Mouse (Mus musculus) limb, embryonic 13.5 days (tissue): ENCODE measurements around the gene Hc. TPM values are rescaled to one million over a fixed set of nuclear protein-coding genes. Genes with fewer than 3 reads are reported as not detected.
A peak's percentile ranks its signal among the peaks of the same experiment; 100 is the strongest.

ENCODE experiments used
- ATAC-seq: fragments of 200-750 bp; cut with Nextera tagmentation; 2 replicates; pipeline ENCODE4 v1.8.0; 2017; ENCODE audit warnings: low read depth, moderate number of reproducible peaks, moderate TSS enrichment; ENCODE audit not compliant: low FRiP score
- H3K27ac ChIP-seq: fragments of 300-500 bp; sonication (generic); 2 replicates; pipeline ENCODE4 v1.5.1; 2015; ENCODE audit warnings: inconsistent platforms, mild to moderate bottlenecking, moderate library complexity
- H3K27me3 ChIP-seq: fragments of 300-500 bp; sonication (generic); 2 replicates; pipeline ENCODE4 v1.6.1; 2015; ENCODE audit warnings: mild to moderate bottlenecking, inconsistent platforms
- H3K36me3 ChIP-seq: fragments of 300-500 bp; sonication (generic); 2 replicates; pipeline ENCODE4 v1.6.1; 2015; ENCODE audit warnings: inconsistent platforms, mild to moderate bottlenecking, moderate library complexity
- H3K4me1 ChIP-seq: fragments of 300-500 bp; sonication (generic); 2 replicates; pipeline ENCODE4 v1.6.1; 2015; ENCODE audit warnings: inconsistent platforms
- H3K4me2 ChIP-seq: fragments of 300-500 bp; sonication (generic); replicated peaks from 2 replicates; pipeline ENCODE4 v1.6.1; 2015; ENCODE audit warnings: inconsistent platforms, mild to moderate bottlenecking, moderate library complexity
- H3K4me3 ChIP-seq: fragments of 300-500 bp; sonication (generic); 2 replicates; pipeline ENCODE4 v1.5.1; 2015; ENCODE audit warnings: moderate library complexity, mild to moderate bottlenecking, inconsistent platforms
- H3K9ac ChIP-seq: fragments of 300-500 bp; sonication (generic); 2 replicates; pipeline ENCODE4 v1.6.1; 2015; ENCODE audit warnings: mild to moderate bottlenecking, inconsistent platforms
- H3K9me3 ChIP-seq: fragments of 300-500 bp; sonication (generic); 2 replicates; pipeline ENCODE4 v1.6.1; 2016; ENCODE audit warnings: inconsistent platforms
- WGBS: fragments of 180-500 bp; shearing (Covaris S2); methylation state at CpG from one replicate; pipeline ENCODE4 v1.1.7; 2015; 5-methylcytosine and 5-hydroxymethylcytosine counted together
- polyA plus RNA-seq: library from polyadenylated mRNA; unstranded; fragments of >200 nt; fragmentation: Nextera tagmentation; extraction: Ambion mirVana; gene quantifications from 2 replicates; pipeline ENCODE4 v1.2.1, GENCODE M21; 2015

Hc gene
- polyA plus RNA-seq = 0.10 TPM in 1 of 2 replicates, not detected in the other

GRCm38 (mm10) chr2:35061338-35061737 lies at the start of gene Hc:
Gene Hc, minus strand, starts transcription at chr2:35061438.
- Histone ChIP-seq H3K4me3 (no peak within 1 kb of the TSS), H3K27me3 (no peaks in the 10 kb centered on the region), H3K27ac (no peak within 1 kb of the TSS), H3K9ac (no peak within 1 kb of the TSS), H3K9me3 (no peaks in the 10 kb centered on the region), H3K4me2 (no peak within 1 kb of the TSS), H3K4me1 (no peaks in the 10 kb centered on the region), H3K36me3 (no peaks in the 10 kb centered on the region)
- no peak for ATAC-seq
- WGBS = 73% methylated on average over 5 of the region's 5 CpGs

GRCm38 (mm10) chr2:35110521-35110920 lies 49.3 kb upstream of the Hc start:
- 0 out of 2 replicates have a peak, but pooled peaks cover 4% of the 10 kb centered on the region for H3K4me1 ChIP-seq
- WGBS = 86% methylated on average over 2 of the region's 2 CpGs
- H3K4me2 ChIP-seq = no peak overlapping the region; the same call in 1 of the 2 replicates
- H3K9ac ChIP-seq = no peak overlapping the region
- H3K36me3 ChIP-seq = peaks cover 7% of the 10 kb centered on the region
- H3K27ac ChIP-seq = no peak overlapping the region
- H3K9me3 ChIP-seq = no peaks in the 10 kb centered on the region
- no peaks in the 10 kb centered on the region for H3K27me3 ChIP-seq
- ATAC-seq = no peak
- H3K4me3 ChIP-seq = no peak overlapping the region

GRCm38 (mm10) chr2:35109924-35110304 lies 48.7 kb upstream of the Hc start:
- H3K27ac ChIP-seq = no peak overlapping the region; the same call in 1 of the 2 replicates
- 3% methylated on average over 13 of the region's 13 CpGs for WGBS
- no peak for ATAC-seq
- H3K27me3 ChIP-seq = no peaks in the 10 kb centered on the region
- H3K36me3 ChIP-seq = peaks cover 1% of the 10 kb centered on the region; the same call in 1 of the 2 replicates
- H3K9me3 ChIP-seq = no peaks in the 10 kb centered on the region
- peak overlapping the region; percentile 74 for H3K4me2 ChIP-seq
- H3K9ac ChIP-seq = peak overlapping the region; percentile 73
- H3K4me3 ChIP-seq = peak overlapping the region; percentile 77
- 0 out of 2 replicates have a peak, but pooled peaks cover 4% of the 10 kb centered on the region for H3K4me1 ChIP-seq

GRCm38 (mm10) chr2:35109141-35109923 lies 48.1 kb upstream of the Hc start, which contains the start of gene Cntrl:
Gene Cntrl, plus strand, starts transcription at chr2:35109492.
- WGBS = under 1% methylated on average over 61 of the region's 62 CpGs
- Histone ChIP-seq H3K9ac (peak within 1 kb of the TSS; percentile 73), H3K4me2 (peak within 1 kb of the TSS; percentile 74), H3K27me3 (no peaks in the 10 kb centered on the region), H3K36me3 (no peaks in the 10 kb centered on the region), H3K27ac (peak within 1 kb of the TSS; percentile 76), H3K9me3 (no peaks in the 10 kb centered on the region), H3K4me3 (peak within 1 kb of the TSS; percentile 77), H3K4me1 (0 out of 2 replicates have a peak, but pooled peaks cover 4% of the 10 kb centered on the region)
- peak; percentile 95 for ATAC-seq

GRCm38 (mm10) chr2:35108712-35109111 lies 47.5 kb upstream of the Hc start:
- peak; percentile 19 for ATAC-seq

GRCm38 (mm10) chr2:35107984-35108635 lies 46.9 kb upstream of the Hc start:
- no peak overlapping the region for H3K27ac ChIP-seq
- ATAC-seq = no peak
- no peak overlapping the region for H3K9ac ChIP-seq
- no peaks in the 10 kb centered on the region for H3K9me3 ChIP-seq
- no peak overlapping the region for H3K4me2 ChIP-seq
- 0 out of 2 replicates have a peak, but pooled peaks cover 4% of the 10 kb centered on the region for H3K4me1 ChIP-seq
- 50% methylated on average over 5 of the region's 5 CpGs for WGBS
- H3K27me3 ChIP-seq = no peaks in the 10 kb centered on the region
- H3K4me3 ChIP-seq = no peak overlapping the region
- no peaks in the 10 kb centered on the region for H3K36me3 ChIP-seq

More at GRCm38 (mm10) chr2:35108712-35109111, 47.5 kb upstream of the Hc start:
- Histone ChIP-seq H3K27me3 (no peaks in the 10 kb centered on the region), H3K27ac (peak overlapping the region; percentile 48), H3K9me3 (no peaks in the 10 kb centered on the region), H3K4me1 (0 out of 2 replicates have a peak, but pooled peaks cover 4% of the 10 kb centered on the region), H3K4me3 (peak overlapping the region; percentile 77), H3K9ac (peak overlapping the region; percentile 73), H3K4me2 (peak overlapping the region; percentile 74), H3K36me3 (no peaks in the 10 kb centered on the region)
- 24% methylated on average over 3 of the region's 3 CpGs for WGBS

- 0 out of 2 replicates have a peak, but pooled peaks cover under 1% of the 10 kb centered on the region for H3K4me1 ChIP-seq
- ATAC-seq = no peak
- no peaks in the 10 kb centered on the region for H3K9me3 ChIP-seq
- no peak overlapping the region for H3K9ac ChIP-seq
- H3K27me3 ChIP-seq = no peaks in the 10 kb centered on the region
- H3K4me2 ChIP-seq = no peak overlapping the region
- no peak overlapping the region for H3K27ac ChIP-seq
- 66% methylated on average over 3 of the region's 3 CpGs for WGBS
- H3K36me3 ChIP-seq = no peaks in the 10 kb centered on the region
- H3K4me3 ChIP-seq = no peak overlapping the region
Measured at GRCm38 (mm10) chr2:35104843-35105242, 43.6 kb upstream of the Hc start.

GRCm38 (mm10) chr2:35103558-35103957 lies 42.3 kb upstream of the Hc start:
- Histone ChIP-seq H3K4me2 (no peak overlapping the region), H3K9ac (no peak overlapping the region), H3K27ac (no peak overlapping the region), H3K4me3 (no peak overlapping the region), H3K4me1 (no peaks in the 10 kb centered on the region), H3K36me3 (no peaks in the 10 kb centered on the region), H3K9me3 (no peaks in the 10 kb centered on the region), H3K27me3 (no peaks in the 10 kb centered on the region)
- 50% methylated on average over 5 of the region's 5 CpGs for WGBS
- no peak for ATAC-seq

- no peak overlapping the region for H3K27ac ChIP-seq
- no peaks in the 10 kb centered on the region for H3K27me3 ChIP-seq
- no peak for ATAC-seq
- no peaks in the 10 kb centered on the region for H3K36me3 ChIP-seq
- no peaks in the 10 kb centered on the region for H3K9me3 ChIP-seq
- H3K4me2 ChIP-seq = no peak overlapping the region
- H3K4me1 ChIP-seq = no peaks in the 10 kb centered on the region
- H3K4me3 ChIP-seq = no peak overlapping the region
- H3K9ac ChIP-seq = no peak overlapping the region
Measured at GRCm38 (mm10) chr2:35102777-35103176, 41.5 kb upstream of the Hc start.

- H3K4me3 ChIP-seq = no peak within 1 kb of the TSS
- H3K9ac ChIP-seq = no peak within 1 kb of the TSS
- no peak within 1 kb of the TSS for H3K4me2 ChIP-seq
- no peaks in the 10 kb centered on the region for H3K4me1 ChIP-seq
- no peak for ATAC-seq
- H3K36me3 ChIP-seq = no peaks in the 10 kb centered on the region
- H3K27me3 ChIP-seq = no peaks in the 10 kb centered on the region
- WGBS = 89% methylated on average over 3 of the region's 3 CpGs
- H3K27ac ChIP-seq = no peak within 1 kb of the TSS
- H3K9me3 ChIP-seq = no peaks in the 10 kb centered on the region
Measured at GRCm38 (mm10) chr2:35101443-35101842, 40.2 kb upstream of the Hc start, which contains the start of gene AI182371. Gene AI182371, minus strand, starts transcription at chr2:35101543.

- H3K4me1 ChIP-seq = no peaks in the 10 kb centered on the region
- no peak overlapping the region for H3K4me3 ChIP-seq
- H3K9me3 ChIP-seq = no peaks in the 10 kb centered on the region
- no peaks in the 10 kb centered on the region for H3K36me3 ChIP-seq
- no peak overlapping the region for H3K9ac ChIP-seq
- no peaks in the 10 kb centered on the region for H3K27me3 ChIP-seq
- 79% methylated on average over 6 of the region's 6 CpGs for WGBS
- ATAC-seq = no peak
- H3K27ac ChIP-seq = no peak overlapping the region
- H3K4me2 ChIP-seq = no peak overlapping the region
Measured at GRCm38 (mm10) chr2:35100529-35100928, 39.3 kb upstream of the Hc start.

- no peak for ATAC-seq
- Histone ChIP-seq H3K27me3 (no peaks in the 10 kb centered on the region), H3K4me1 (no peaks in the 10 kb centered on the region), H3K9ac (no peak overlapping the region), H3K4me3 (no peak overlapping the region), H3K9me3 (no peaks in the 10 kb centered on the region), H3K36me3 (no peaks in the 10 kb centered on the region), H3K4me2 (no peak overlapping the region), H3K27ac (no peak overlapping the region)
- 74% methylated on average over 4 of the region's 4 CpGs for WGBS
Measured at GRCm38 (mm10) chr2:35087418-35087817, 26.2 kb upstream of the Hc start.
